Mouse (Mus musculus): ENCODE data around the gene Cuzd1. TPM values are rescaled to one million over a fixed set of nuclear protein-coding genes. Genes with fewer than 3 reads are reported as not detected.

The Cuzd1 gene
- total and polyA plus RNA-seq, 3 experiments = 0.10 TPM; not detected in 2

GRCm38 (mm10) chr7:131260946-131261345, 61.1 kb downstream of the Cuzd1 start:
- Histone ChIP-seq H3K79me2 (replicated peaks; ENCODE audit: control insufficient read depth, extremely low read depth, insufficient read depth, poor library complexity, severe bottlenecking) (no peaks in the 10 kb centered on the region), H3K4me1 (ENCODE audit: control insufficient read depth in 1 of 2, insufficient read depth in 2 of 2) (no peaks in the 10 kb centered on the region), H3K9ac (ENCODE audit: insufficient read depth, low read depth) (no peak overlapping the region), H3K4me3 (replicated peaks in 1 of 3; ENCODE audit: low read depth in 2 of 3, low read length in 2 of 3, poor library complexity in 1 of 3) (no peak overlapping the region), H3K27me3 (replicated peaks) (peaks cover 91% of the 10 kb centered on the region), H3K27ac (ENCODE audit: insufficient read depth, low read depth) (no peak overlapping the region), H3K36me3 (replicated peaks in 1 of 2; ENCODE audit: control insufficient read depth in 1 of 2, insufficient read depth in 1 of 2, low read length in 1 of 2) (no peaks in the 10 kb centered on the region), H3K4me2 (ENCODE audit: insufficient read depth, low read depth, poor library complexity, severe bottlenecking) (no peak overlapping the region), H3K9me3 (replicated peaks; ENCODE audit: low read length) (peaks cover 2% of the 10 kb centered on the region)
- dilution Hi-C loops (cut with MboI; ENCODE audit: extremely low pct_ligation_motif_present, extremely low pct_unique_long_range_greater_than_20kb, low sequenced_read_pairs) (no loop called here), in situ Hi-C loops (cut with MboI; ENCODE audit: low pct_ligation_motif_present, low pct_unique_long_range_greater_than_20kb, low sequenced_read_pairs) (no loop called here)
- no peak for DNase-seq (ENCODE audit: extremely low read depth)
- TF ChIP-seq POLR2AphosphoS2 (IDR thresholded peaks at IDR 0.05; ENCODE audit: low read depth, low read length) (no peak), MEF2A (IDR thresholded peaks at IDR 0.05; ENCODE audit: borderline replicate concordance, low read depth, low read length) (no peak), CTCF (conservative IDR thresholded peaks at IDR 0.05 in 1 of 2, IDR thresholded peaks at IDR 0.05 in 1 of 2; ENCODE audit: low read depth in 2 of 2, low read length in 2 of 2) (no peak)

Other genes with a start within 250 kb of the Cuzd1 start
- not detected in 2 replicates for gene 4933402N03Rik, start 176.0 kb downstream of the Cuzd1 start, total RNA-seq (2012; rRNA removed)
- gene 4933402N03Rik, start 176.0 kb downstream of the Cuzd1 start, total RNA-seq (2014; rRNA removed) = not detected in 2 replicates
- not detected in 2 replicates for gene 4933402N03Rik, start 176.0 kb downstream of the Cuzd1 start, polyA plus RNA-seq (2012; ENCODE audit: insufficient read length, low read depth)
- gene 5430419D17Rik, start 147.9 kb downstream of the Cuzd1 start, total RNA-seq (2012; rRNA removed) = not detected in 2 replicates
- not detected in 2 replicates for gene 5430419D17Rik, start 147.9 kb downstream of the Cuzd1 start, total RNA-seq (2014; rRNA removed)
- not detected in 2 replicates for gene 5430419D17Rik, start 147.9 kb downstream of the Cuzd1 start, polyA plus RNA-seq (2012; ENCODE audit: insufficient read length, low read depth)
- 0.21 TPM in 1 of 2 replicates, not detected in the other for gene Fam24b, start 7.2 kb upstream of the Cuzd1 start, total RNA-seq (2012; rRNA removed)
- gene Fam24b, start 7.2 kb upstream of the Cuzd1 start, total RNA-seq (2014; rRNA removed) = not detected in 2 replicates
- gene Fam24b, start 7.2 kb upstream of the Cuzd1 start, polyA plus RNA-seq (2012; ENCODE audit: insufficient read length, low read depth) = not detected in 2 replicates
- not detected in 2 replicates for gene Fam24a, start 11.6 kb upstream of the Cuzd1 start, total RNA-seq (2012; rRNA removed)
- not detected in 2 replicates for gene Fam24a, start 11.6 kb upstream of the Cuzd1 start, total RNA-seq (2014; rRNA removed)
- 0.36 TPM in 1 of 2 replicates, not detected in the other for gene Fam24a, start 11.6 kb upstream of the Cuzd1 start, polyA plus RNA-seq (2012; ENCODE audit: insufficient read length, low read depth)
- 13.1 and 14.6 TPM in 2 replicates for gene 2310057M21Rik, start 40.5 kb upstream of the Cuzd1 start, total RNA-seq (2012; rRNA removed)
- gene 2310057M21Rik, start 40.5 kb upstream of the Cuzd1 start, total RNA-seq (2014; rRNA removed) = 3.3 and 3.4 TPM in 2 replicates
- 20.2 and 22.5 TPM in 2 replicates for gene 2310057M21Rik, start 40.5 kb upstream of the Cuzd1 start, polyA plus RNA-seq (2012; ENCODE audit: insufficient read length, low read depth)
- gene Pstk, start 48.8 kb upstream of the Cuzd1 start, total RNA-seq (2012; rRNA removed) = 23.3 and 29.1 TPM in 2 replicates
- 32.0 and 42.3 TPM in 2 replicates for gene Pstk, start 48.8 kb upstream of the Cuzd1 start, total RNA-seq (2014; rRNA removed)
- 21.5 and 21.9 TPM in 2 replicates for gene Pstk, start 48.8 kb upstream of the Cuzd1 start, polyA plus RNA-seq (2012; ENCODE audit: insufficient read length, low read depth)
- gene Ikzf5, start 88.2 kb upstream of the Cuzd1 start, total RNA-seq (2012; rRNA removed) = 4.7 and 5.2 TPM in 2 replicates
- gene Ikzf5, start 88.2 kb upstream of the Cuzd1 start, total RNA-seq (2014; rRNA removed) = 8.0 and 8.1 TPM in 2 replicates
- gene Ikzf5, start 88.2 kb upstream of the Cuzd1 start, polyA plus RNA-seq (2012; ENCODE audit: insufficient read length, low read depth) = 13.9 and 18.5 TPM in 2 replicates
- gene Acadsb, start 88.3 kb upstream of the Cuzd1 start, total RNA-seq (2012; rRNA removed) = 11.2 and 11.9 TPM in 2 replicates
- gene Acadsb, start 88.3 kb upstream of the Cuzd1 start, total RNA-seq (2014; rRNA removed) = 15.2 and 15.6 TPM in 2 replicates
- gene Acadsb, start 88.3 kb upstream of the Cuzd1 start, polyA plus RNA-seq (2012; ENCODE audit: insufficient read length, low read depth) = 11.1 and 11.8 TPM in 2 replicates
- not detected in 2 replicates for gene Hmx3, start 220.6 kb upstream of the Cuzd1 start, total RNA-seq (2012; rRNA removed)
- gene Hmx3, start 220.6 kb upstream of the Cuzd1 start, total RNA-seq (2014; rRNA removed) = not detected in 2 replicates
- gene Hmx3, start 220.6 kb upstream of the Cuzd1 start, polyA plus RNA-seq (2012; ENCODE audit: insufficient read length, low read depth) = not detected in 2 replicates
- 2.3 and 2.9 TPM in 2 replicates for gene Hmx2, start 226.5 kb upstream of the Cuzd1 start, total RNA-seq (2012; rRNA removed)
- 2.0 and 2.4 TPM in 2 replicates for gene Hmx2, start 226.5 kb upstream of the Cuzd1 start, total RNA-seq (2014; rRNA removed)
- 2.4 and 3.1 TPM in 2 replicates for gene Hmx2, start 226.5 kb upstream of the Cuzd1 start, polyA plus RNA-seq (2012; ENCODE audit: insufficient read length, low read depth)
- 159 and 172 TPM in 2 replicates for gene Bub3, start 237.9 kb upstream of the Cuzd1 start, total RNA-seq (2012; rRNA removed)
- 225 and 250 TPM in 2 replicates for gene Bub3, start 237.9 kb upstream of the Cuzd1 start, total RNA-seq (2014; rRNA removed)
- gene Bub3, start 237.9 kb upstream of the Cuzd1 start, polyA plus RNA-seq (2012; ENCODE audit: insufficient read length, low read depth) = 160 and 161 TPM in 2 replicates

Data from CH12.LX (cell line).